Mouse (Mus musculus): Measurements from ENCODE around the gene Glrp1.

The Glrp1 gene

DNA sequence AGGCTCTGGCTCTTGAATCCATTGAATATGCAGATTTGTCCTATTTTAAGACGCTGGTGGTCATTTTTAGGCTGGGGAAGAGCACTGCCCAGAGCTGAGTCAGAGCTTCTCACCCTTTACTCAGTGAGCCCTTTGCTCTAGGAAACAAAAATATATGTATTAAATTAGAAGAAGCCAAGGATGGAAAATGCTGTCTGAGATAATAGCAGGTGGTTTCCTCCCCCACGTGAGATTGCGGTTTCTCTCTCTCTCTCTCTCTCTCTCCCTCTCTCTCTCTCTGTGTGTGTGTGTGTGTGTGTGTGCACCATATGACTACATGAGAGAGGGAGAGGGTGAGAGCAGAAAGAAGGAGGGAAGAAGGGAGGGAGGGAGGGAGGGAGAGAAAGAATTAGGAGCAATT, 12.5 kb downstream of the Glrp1 start:
- no peak for DNase-seq (ENCODE audit: low read depth, low spot score)

DNA sequence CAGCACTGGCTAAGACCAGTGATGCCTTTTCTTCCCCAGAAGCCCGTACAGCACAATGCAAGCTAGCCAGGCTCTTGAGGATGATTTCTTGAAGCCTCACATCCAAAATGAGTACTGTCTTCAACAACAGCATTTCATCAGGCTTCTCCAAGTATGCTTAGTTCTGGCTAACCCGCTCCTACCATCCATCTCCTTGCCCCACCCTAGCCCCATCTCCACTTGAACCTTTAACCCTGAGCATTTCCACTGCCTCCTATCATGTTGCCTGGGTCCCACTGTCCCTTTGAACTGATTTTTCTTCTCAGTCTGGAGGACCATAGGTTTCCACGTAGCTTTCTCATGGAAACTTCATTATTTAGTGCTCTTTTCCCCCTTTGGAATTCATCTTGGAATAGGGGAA, 17.5 kb downstream of the Glrp1 start:
- DNase-seq (ENCODE audit: low read depth, low spot score): no peak

DNA sequence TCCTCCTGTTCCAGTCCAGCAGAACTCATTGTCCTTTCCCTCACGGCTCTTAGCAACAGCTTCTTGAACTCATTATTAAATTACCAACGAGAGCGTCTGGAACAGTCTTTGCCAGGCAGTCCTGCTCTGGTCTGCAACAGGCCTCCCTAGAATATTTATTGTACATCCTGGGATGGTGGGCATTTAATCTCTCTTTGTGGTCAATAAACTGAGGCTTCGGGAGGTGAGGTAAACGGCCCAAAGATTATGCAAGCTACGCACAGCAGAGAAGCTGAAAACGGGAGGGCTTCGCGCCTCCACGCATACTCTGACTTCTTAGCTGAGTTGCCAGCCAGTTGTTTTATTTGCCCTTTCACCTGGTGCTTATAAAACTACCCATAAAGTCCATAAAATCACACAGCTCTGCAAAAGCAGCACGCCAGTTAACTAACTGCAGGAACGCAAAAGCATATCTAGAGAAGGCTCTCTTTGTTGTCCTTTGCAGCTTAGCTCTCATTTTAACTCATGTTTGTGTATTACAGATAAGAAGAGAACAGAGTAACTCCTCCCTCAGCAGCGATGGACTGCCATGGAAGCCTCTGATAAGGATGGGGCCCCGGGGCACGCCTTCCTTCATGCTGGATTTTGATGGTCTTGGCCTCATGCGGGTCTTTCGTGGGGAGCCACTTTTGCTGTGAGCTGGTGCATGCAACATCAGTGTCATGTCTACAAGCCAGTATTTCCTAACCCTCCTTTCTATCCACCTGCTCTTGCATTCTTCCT, 18.1 kb downstream of the Glrp1 start:
- no peak for DNase-seq (ENCODE audit: low read depth, low spot score)

DNA sequence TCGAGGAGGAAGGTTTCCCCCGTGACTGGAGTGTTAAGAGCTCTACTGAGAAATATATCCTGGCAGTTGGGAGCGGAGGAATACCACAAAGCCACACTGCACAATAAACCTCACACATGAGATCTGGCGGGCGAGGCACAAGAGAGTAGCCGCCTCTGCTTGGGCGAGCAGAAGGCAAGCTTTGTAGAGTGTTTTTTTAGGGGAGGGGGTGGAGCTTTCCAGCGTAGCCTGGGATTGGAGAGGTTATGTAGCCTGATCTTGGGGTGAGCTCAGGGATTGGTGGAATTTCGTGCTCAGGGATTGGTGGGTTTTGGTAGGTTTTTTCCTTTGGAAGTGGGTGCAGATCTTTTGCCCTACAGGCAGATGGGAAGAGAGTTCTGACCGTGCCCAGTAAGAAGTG, 19.7 kb downstream of the Glrp1 start:
- DNase-seq (ENCODE audit: low read depth, low spot score): no peak

DNA sequence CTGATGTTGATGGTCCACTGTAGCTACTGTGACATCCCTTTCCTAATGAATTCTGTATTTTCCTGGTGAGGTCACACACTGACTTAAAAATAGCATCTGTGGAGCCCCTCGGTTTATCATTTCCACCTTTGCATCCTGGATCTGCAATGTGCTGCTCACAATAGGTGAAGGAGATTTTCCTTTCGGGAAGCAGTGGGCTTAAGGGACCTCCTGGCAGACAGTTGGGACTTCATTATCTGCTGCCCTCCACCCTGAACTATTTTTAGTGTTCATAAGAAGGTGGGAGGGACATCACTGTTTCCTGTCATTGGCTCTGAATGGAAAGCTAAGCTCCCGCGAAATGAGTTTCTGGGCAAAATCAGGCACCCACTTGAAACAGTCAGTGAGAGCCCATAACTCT, 20.9 kb downstream of the Glrp1 start:
- DNase-seq (ENCODE audit: low read depth, low spot score): no peak

DNA sequence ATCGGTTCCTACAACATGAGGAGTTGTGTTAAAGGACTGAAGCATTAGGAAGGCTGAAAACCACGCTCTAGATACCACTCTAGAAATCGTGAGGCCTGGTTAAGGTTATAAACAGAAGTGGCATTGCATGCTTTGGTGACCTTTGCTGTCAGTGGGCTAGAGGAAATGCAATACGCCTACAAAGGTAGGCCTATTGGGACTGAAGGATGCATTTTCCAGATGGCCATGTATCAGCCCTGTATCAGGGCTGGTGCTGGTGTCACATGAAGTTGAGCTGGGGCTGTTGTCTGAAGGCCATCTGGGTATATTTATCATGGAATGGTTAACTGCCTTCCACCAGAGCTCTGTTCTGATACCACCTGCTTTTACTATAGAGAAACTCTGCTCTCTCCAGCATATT, 23.5 kb downstream of the Glrp1 start:
- DNase-seq (ENCODE audit: low read depth, low spot score): peak; percentile 38

DNA sequence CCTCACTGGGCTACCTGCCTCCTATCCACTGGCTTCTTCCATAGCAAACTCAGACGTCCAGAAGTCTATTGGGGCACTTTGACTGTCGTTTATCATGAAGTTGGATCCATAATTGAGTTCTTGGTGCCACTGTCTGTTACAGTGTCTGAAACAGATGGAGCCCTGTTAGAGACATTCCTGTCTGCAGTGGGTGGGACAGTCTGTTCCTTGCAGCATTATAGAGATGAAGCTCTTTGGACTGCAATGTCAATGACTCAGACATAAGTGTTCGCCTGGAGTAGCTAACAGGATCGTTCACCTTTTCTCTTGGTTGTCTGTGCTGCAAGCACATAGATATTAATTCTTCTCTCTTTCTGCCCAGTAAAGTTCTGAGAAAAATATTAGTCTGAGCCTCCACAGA, 25.8 kb downstream of the Glrp1 start:
- no peak for DNase-seq (ENCODE audit: low read depth, low spot score)

DNA sequence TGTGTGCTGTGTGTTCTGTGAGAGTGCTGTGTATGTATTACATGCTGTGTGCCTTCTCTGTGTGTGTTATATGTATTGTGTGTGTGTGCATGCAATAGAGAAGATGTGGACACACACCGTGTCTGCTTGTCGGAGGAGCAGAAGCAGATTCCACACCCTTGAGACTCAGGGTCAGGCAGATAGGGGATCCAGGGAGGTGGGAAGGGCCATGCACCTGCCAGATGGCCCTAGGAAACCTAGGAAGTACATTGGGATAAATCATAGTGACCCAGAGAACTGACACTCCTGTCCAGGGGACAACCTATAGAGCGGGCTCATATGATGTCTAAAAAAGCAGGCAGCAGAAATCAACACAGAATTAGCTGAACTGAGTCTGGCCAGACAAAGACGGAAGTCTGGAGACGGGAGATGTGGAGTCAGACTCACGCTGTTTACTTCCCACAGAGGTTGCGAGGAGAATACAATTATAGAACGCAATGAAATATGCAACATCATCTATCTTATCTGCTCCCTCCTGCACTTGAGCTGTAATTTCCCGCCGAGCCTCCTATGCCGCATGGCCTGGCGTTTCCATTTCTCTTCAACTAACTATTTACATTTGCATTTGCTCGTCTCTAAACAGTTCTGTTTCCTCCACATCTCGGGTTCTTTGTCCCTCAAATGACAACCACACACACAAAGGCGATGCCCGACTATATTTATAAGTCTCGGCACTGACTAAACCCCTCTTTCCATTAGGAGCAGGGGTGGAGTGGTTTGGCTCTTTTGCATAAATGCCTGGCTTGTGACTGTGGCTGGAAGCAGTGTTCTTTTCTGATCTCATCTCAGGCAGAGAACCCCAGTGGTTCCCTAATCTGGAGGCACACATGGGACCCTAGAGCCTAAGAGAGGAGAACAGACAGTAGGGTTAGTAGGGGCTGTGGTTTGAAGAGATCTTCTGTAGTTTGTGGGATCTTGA, 27.4 kb downstream of the Glrp1 start:
- no peak for DNase-seq (ENCODE audit: low read depth, low spot score)

DNA sequence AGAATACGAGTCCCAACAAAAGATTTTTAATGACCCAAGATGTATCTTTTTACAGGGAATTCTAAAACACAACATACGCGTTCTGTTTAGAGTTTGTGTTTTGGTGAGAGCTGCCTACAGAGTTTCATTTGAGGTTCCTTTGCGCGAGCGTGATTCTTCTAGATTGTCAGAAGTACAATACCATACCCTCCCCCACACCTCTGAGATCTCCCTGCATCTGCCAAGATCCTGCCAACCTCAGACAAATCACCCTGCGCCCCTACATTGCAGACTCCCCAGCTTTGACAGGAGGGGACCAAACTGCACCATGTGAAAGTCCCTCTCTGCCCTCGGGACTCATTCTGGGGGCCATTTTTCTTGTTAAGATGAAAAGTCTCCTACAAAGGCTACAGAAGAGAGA, 29.3 kb downstream of the Glrp1 start:
- no peak for DNase-seq (ENCODE audit: low read depth, low spot score)

DNA sequence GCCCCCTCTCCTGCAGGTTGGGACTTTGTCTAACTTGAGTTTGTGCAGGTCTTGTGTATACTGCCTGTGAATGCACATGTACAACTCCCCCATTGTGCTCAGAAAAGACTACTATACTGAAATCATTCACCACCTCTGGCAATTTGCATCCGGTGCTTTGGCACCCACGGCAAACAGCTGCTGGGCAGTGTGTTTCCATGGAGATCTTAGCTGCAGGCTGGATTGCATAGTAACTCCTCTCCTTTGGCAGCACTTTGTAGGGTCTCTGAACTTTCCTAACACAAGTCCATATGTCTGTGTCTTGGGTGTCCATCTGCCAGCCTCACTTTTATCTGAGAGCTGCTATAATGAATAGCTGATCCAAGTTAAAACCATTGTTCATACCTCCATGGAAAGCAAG, 31.7 kb downstream of the Glrp1 start:
- DNase-seq (ENCODE audit: low read depth, low spot score): peak; percentile 33

DNA sequence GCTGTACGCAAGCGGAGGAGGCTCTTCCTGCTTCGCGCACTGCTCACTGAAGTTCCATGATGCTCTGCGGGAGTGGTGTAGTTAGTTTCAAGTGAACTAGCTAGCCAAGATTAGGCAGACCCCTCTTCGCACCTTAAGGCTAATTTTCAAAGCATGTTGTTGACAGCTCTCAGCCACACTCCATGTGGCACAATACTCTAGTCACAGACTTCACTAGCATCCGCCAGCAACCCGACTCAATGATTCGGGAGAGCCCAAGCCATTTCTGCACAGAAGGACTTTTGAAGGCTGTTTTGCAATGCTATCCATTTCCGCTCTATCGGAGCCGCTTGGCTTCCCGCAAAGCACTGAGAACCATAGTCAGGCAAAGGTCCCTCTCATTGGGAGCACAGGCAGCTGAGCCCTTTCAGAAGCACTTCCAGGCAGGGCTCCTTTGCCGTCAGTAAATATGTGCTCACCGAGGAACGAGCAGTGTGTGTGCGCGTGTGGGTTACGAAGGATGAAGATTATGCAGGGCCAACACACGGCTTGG, 33.2 kb downstream of the Glrp1 start:
- no peak for DNase-seq (ENCODE audit: low read depth, low spot score)

DNA sequence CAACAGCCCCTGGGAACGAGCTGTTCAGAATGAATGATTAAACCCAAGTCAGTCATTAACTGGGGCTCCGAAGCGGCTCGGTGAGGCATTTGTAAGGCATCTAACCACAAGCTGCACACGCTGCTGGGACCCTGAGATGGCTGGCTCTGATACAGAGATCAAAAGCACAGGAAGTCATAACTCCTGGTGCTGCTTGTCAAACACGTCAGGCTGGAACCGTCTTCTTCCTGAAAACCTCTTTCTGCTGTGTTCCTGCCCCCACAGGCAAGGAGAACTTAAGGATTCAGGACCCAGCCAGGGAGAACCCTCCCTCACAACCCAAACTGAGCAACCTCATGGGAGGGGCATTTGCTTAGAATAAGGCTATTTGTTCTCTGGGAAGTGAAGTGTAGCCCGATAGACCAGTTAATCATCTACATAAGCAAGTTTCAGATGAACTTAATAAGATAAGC, 34.3 kb downstream of the Glrp1 start:
- DNase-seq (ENCODE audit: low read depth, low spot score): peak; percentile 74

DNA sequence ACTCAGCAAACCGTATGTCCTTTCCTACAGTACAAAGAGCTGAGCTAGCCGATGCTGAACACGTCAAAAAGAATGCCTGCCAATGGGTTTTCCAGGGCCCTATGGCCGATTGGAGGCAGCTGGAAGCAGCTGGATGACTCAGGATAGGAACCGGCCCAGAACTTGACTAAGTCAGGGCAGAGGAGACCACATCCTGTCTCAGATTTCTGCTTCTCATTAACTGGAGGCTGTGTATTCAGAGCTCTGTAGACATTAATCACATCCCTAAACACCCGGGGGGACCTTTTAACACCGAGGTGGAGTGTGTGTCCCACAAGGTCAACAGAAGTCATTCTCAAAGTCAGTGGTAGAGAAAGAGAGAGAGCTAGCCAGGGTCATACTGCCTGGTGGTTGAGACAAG, 35.3 kb downstream of the Glrp1 start:
- peak; percentile 58 for DNase-seq (ENCODE audit: low read depth, low spot score)

DNA sequence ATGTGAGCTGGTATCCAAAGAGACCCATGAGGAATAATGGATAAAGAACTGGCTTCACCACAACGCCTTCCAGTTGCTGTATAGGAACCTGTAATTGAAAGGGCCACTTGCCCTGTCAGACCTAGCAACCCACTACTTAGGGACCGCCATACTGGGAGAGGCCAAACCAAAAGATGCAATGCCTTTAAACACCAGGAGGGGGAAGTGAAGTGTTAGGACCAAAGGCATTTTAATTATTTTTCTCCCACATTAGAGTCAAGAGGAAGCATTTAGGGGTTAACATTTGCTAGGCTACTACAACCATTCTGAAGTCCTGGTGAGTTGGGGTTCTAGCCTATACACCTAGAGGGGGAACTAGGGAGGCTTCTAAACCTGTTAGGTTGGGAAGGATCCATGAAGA, 36.0 kb downstream of the Glrp1 start:
- DNase-seq (ENCODE audit: low read depth, low spot score): no peak

DNA sequence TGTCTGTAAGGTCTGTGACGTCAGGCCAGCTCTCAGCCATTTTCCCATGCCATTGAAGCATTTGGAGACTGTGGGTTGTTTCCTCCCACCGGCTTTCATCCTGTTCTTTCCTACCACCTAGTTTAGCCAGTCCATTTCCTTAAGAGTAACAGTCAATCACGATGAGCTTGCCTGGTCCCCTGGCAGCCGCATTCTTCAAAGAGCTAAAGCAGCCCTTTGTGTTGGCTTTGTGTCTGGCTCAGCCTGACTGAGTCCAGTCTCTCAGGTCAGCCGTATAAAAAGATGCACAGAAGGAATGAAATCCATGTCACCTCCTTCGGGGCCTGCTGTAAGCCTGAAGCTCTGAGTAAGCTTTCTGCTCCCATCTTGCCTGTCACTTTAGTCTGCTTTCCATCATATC, 37.6 kb downstream of the Glrp1 start:
- DNase-seq (ENCODE audit: low read depth, low spot score): no peak

DNA sequence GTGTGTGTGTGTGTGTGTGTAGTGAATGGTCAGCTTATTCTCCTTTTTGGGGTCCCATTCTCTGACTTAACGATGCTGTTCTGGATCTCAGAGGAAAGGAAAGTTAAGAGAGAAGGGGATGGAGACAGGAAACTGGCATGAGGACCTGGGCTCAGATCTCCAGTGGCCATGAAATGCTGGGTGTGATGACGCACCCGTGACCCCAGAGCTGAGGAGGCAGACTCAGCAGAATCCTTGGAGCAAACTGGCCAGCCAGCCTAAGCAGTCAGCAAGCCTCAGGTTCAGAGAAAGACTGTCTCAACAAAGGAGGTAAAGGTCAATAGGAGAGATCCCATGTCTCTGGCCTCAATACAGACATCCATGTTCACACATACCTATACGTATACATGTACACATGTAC, 40.1 kb downstream of the Glrp1 start:
- DNase-seq (ENCODE audit: low read depth, low spot score): no peak

DNA sequence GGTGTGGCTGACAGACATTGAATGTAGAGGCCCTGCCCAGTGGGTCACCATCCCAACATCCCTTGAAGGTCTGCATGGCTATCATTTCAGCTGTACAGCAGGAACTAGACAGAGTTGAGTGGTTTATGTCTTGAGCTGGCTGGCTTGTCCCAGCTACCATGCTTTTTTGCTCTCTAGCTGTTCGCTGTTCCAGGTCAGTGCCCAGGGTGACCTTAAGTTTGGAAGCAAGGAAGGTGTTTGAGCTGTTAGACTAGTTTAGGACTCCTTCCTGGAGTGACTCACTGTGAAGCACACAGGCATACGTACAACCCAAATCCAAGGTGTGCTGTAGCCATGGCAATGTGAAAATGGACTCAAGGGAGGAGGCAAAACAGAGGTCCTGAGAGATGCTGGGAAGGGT, 41.5 kb downstream of the Glrp1 start:
- no peak for DNase-seq (ENCODE audit: low read depth, low spot score)

DNA sequence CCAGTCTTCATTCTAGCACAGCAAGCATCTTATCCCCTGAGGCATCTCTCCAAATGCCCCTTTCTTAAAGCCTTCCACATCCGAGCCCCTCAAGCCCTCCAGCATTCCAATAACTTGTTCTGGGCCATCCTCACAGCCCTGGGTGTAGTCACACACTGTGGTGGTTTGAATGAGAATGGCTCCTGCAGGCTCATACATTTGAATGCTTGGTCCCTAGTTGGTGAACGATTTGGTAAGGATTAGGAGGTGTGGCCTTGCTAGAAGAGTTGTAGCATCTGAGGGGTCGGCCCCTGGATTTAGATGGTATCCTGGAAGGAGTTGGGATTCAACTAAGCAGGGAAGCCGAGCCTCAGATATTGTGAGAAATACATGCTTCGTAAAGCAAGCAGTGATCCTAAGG, 42.0 kb downstream of the Glrp1 start:
- no peak for DNase-seq (ENCODE audit: low read depth, low spot score)

DNA sequence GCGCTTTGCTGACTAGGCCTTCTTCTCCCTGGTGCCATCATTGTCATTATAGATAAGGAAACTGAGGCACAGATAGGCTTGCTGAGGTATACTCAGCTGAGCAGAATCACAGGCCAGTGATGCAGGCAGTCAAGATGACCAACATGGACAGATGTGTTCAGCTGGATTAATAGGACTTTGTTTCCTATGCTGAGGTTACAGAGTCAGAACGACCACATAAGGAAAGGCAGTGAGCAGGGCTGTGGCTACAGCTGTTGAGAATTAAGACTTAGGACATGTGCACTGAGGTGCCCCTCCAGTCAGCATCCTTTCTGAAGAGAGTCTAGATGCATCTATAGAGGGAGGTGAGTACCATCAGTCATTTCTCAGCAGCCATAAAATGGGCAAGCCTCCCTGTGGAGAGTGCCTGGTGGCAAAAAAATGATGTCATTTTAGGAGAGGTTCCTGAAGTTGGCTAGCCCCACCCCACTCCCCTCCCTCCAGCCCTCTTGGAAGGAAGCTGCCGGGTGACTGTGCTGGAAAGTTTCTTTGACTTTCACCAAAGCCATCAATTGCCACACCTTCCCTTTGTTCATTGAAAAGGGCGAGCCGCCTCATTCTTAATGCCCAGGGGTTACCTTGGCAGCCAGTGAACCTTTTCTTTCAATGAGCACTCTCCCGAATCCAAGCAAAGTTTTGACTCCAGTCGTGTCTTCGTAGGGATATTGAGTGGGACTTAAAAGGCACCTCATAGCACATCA, 43.4 kb downstream of the Glrp1 start:
- DNase-seq (ENCODE audit: low read depth, low spot score): no peak

DNA sequence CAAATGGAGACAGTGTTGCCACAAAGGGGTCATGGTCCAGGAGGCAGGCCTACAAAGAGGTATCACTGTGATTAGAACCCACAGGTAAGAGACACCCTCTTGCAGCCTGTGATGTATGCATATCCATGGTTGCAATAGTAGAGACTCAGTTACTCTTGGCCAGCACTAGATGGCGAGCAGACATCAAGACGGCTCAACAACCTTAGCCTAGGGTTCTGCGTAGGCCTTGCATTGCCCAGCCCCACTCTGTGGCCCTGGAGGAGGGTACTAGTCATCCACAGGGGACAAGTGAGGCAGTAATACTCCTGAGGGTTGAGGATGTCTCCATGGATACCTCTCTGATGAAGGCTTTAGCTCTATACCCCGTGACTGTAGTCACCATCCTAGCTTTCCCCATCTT, 44.1 kb downstream of the Glrp1 start:
- no peak for DNase-seq (ENCODE audit: low read depth, low spot score)

DNA sequence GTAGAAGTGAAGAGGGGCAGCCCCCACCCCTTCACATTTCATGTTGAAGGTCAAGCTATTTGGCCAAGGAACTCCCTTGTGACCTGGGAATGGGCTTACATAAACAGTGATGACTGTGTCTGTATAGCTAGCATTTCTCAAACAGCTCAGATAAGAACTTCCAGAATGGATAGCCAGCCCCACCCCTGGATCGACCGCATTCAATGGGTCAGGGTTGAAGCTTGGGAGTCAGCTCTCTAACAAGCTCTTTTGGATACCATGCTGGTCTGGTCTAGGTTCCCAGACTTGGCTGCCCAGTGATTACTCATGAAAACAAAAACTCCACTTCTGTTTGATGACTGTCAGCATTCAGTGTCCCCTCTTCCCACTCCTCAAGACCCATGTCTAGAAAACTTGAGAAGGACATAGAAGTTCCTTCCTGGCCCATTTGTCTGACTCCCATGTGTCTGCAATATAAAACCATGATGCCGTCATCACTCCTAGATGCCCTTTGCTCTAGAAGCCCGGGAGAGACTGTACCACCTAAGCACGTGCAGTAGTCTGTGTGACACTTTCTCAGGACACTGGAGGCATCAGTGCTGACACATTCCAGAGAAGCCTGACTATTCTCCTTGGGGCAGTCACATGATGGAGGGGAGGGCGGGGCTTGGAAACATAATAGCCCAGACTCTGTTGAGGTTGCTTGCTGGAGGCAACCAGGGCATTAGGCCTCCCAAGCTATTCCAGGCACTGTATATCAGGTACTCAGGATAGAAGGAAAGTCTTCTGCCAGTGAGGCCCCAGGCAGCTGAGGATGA, 45.6 kb downstream of the Glrp1 start:
- DNase-seq (ENCODE audit: low read depth, low spot score): no peak

Measured in mesoderm, embryonic 11.5 days (tissue).